Mouse (Mus musculus): ENCODE measurements around the gene Syngr4. TPM values are rescaled to one million over a fixed set of nuclear protein-coding genes. Genes with fewer than 3 reads are reported as not detected.
A peak's percentile ranks its signal among the peaks of the same experiment; 100 is the strongest.
"Not testable (repeated sequence)": the region's sequence is repeated elsewhere in the genome, so short reads cannot be mapped to it uniquely, and the experiment has no call there.

Gene Syngr4
- polyA plus RNA-seq (2015; fragmentation: Nextera tagmentation; extraction: Ambion mirVana): 0.91 and 1.4 TPM in 2 replicates

DNA sequence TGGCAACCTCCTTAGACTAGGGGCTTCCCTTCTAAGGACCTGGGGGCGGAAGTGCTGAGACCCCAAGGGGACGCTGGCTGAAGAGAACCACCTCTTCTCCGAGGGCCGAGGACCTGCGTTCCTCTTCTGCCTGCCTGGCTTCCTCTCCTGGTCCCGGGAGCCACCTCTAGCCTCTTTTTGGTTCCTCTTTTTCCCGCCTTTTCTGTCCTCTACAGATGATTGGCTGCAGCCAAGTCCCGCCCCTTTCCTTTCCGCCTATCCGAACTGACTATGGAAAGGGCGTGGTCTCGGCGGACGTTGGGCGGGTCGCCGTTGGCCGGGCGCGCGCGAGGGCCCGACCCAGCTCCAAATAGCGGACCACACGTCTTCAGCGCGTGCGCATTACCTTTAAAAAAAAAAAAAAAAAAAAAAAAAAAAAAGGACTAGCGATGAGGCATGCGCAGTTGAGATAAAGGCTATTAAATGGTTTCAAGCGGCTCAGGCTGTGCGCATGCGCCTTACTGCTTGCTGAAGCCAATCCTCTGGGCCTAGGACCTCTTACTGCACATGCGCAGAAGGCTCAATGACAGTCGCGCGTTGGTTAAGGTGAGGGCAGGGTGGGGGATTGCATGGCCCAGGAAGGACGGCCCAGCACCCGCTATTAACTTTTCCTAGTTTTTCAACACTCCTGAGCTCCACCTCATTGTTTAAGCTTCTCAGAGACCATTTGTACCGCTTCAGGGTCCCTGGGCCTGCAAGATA, at the start of gene Syngr4, which contains the start of gene Tmem143:
TSS of gene Syngr4 (minus strand) at position 198 of the 741 bp plus-strand sequence.
TSS of gene Tmem143 (plus strand) at position 425 of the 741 bp plus-strand sequence.
- ATAC-seq (replicated peaks; ENCODE audit: extremely low read depth, insufficient read depth, low FRiP score): peak; percentile 92
- Histone ChIP-seq H3K4me3 (ENCODE audit: low read length) (peak within 1 kb of the TSS; percentile 53), H3K9ac (ENCODE audit: low read length) (peak within 1 kb of the TSS; percentile 73), H3K4me2 (ENCODE audit: low read depth, low read length) (peak within 1 kb of the TSS; percentile 85), H3K27me3 (ENCODE audit: control insufficient read depth, insufficient read depth, low read length) (no peaks in the 10 kb centered on the region), H3K9me3 (replicated peaks; ENCODE audit: control insufficient read depth, low read length) (no peaks in the 10 kb centered on the region), H3K4me1 (ENCODE audit: control insufficient read depth, insufficient read depth, low read length) (peaks cover 5% of the 10 kb centered on the region; the same call in 1 of the 2 replicates), H3K36me3 (ENCODE audit: control insufficient read depth, insufficient read depth) (no peaks in the 10 kb centered on the region), H3K27ac (ENCODE audit: low read length) (peak within 1 kb of the TSS; percentile 79)
- WGBS: 1% methylated on average over 40 of the region's 40 CpGs

DNA sequence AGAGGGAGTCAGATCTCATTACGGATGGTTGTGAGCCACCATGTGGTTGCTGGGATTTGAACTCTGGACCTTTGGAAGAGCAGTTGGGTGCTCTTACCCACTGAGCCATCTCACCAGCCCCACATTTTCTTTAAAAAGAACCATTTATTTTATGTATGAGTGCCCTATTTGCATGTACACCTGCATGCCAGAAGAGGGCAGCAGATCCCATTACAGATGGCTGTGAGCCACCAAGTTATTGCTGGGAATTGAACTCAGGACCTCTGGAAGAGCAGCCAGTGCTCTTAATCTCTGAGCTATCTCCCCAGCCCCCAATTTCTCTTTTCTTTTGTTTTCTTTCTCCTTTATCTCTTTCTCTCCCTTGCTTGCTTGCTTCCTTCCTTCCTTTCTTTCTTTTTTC, 46.8 kb upstream of the Syngr4 start:
- ATAC-seq (replicated peaks; ENCODE audit: extremely low read depth, insufficient read depth, low FRiP score); H3K36me3 ChIP-seq (ENCODE audit: control insufficient read depth, insufficient read depth); H3K27ac ChIP-seq (ENCODE audit: low read length); H3K9me3 ChIP-seq (replicated peaks; ENCODE audit: control insufficient read depth, low read length); H3K27me3 ChIP-seq (ENCODE audit: control insufficient read depth, insufficient read depth, low read length); H3K4me2 ChIP-seq (ENCODE audit: low read depth, low read length); H3K4me3 ChIP-seq (ENCODE audit: low read length); H3K9ac ChIP-seq (ENCODE audit: low read length); H3K4me1 ChIP-seq (ENCODE audit: control insufficient read depth, insufficient read depth, low read length): not testable (repeated sequence)
- WGBS: 86% methylated on average over 1 of the region's 1 CpGs

DNA sequence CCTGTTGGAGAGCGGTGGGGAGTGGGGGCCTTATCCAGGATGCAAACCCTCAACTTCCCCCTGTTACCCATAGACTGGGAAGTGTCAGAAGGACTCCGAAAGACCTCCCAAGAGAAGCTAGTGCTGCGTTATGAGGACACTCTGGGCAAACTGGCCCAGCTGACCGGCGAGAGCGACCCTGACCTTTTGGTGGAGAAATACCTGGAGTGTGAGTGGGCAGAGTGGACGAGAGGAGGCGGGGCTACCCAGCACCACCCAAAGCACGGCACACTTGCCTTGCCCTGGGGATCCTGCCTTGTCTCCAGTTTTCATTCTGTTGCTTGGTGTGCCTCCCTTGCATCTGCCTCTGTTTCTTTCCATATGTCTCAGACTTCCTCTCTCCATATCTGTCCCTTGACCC, 45.5 kb upstream of the Syngr4 start:
- Histone ChIP-seq H3K27ac (ENCODE audit: low read length) (no peak overlapping the region), H3K4me3 (ENCODE audit: low read length) (no peak overlapping the region), H3K4me2 (ENCODE audit: low read depth, low read length) (no peak overlapping the region), H3K9ac (ENCODE audit: low read length) (no peak overlapping the region), H3K4me1 (ENCODE audit: control insufficient read depth, insufficient read depth, low read length) (no peaks in the 10 kb centered on the region), H3K9me3 (replicated peaks; ENCODE audit: control insufficient read depth, low read length) (no peaks in the 10 kb centered on the region), H3K36me3 (ENCODE audit: control insufficient read depth, insufficient read depth) (no peaks in the 10 kb centered on the region), H3K27me3 (ENCODE audit: control insufficient read depth, insufficient read depth, low read length) (no peaks in the 10 kb centered on the region)
- ATAC-seq (replicated peaks; ENCODE audit: extremely low read depth, insufficient read depth, low FRiP score): no peak
- 74% methylated on average over 9 of the region's 9 CpGs for WGBS

DNA sequence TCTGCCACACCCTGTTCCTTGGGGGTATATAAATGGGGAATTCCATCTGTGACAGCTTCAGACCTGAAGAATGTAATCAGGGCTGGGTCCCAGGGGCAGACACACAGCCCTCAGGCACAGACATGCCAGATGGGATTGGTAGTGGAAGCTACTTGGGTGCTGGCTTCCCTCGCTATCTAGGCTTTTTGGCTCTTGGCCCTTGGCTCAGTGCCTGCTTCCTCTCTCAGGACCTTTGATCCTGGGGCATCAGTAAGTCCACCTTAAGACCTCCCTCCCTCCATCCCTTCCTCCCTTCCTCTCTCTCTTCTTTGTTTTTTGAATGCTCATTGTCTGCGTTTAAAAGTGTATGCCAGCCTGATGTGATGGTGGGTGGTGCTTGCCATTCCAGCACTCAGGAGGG, 43.3 kb upstream of the Syngr4 start:
- Histone ChIP-seq H3K4me2 (ENCODE audit: low read depth, low read length) (no peak overlapping the region), H3K9me3 (replicated peaks; ENCODE audit: control insufficient read depth, low read length) (no peaks in the 10 kb centered on the region), H3K36me3 (ENCODE audit: control insufficient read depth, insufficient read depth) (no peaks in the 10 kb centered on the region), H3K27ac (ENCODE audit: low read length) (no peak overlapping the region), H3K4me1 (ENCODE audit: control insufficient read depth, insufficient read depth, low read length) (no peaks in the 10 kb centered on the region), H3K9ac (ENCODE audit: low read length) (no peak overlapping the region), H3K4me3 (ENCODE audit: low read length) (no peak overlapping the region), H3K27me3 (ENCODE audit: control insufficient read depth, insufficient read depth, low read length) (no peaks in the 10 kb centered on the region)
- WGBS: 28% methylated on average over 2 of the region's 2 CpGs
- no peak for ATAC-seq (replicated peaks; ENCODE audit: extremely low read depth, insufficient read depth, low FRiP score)

DNA sequence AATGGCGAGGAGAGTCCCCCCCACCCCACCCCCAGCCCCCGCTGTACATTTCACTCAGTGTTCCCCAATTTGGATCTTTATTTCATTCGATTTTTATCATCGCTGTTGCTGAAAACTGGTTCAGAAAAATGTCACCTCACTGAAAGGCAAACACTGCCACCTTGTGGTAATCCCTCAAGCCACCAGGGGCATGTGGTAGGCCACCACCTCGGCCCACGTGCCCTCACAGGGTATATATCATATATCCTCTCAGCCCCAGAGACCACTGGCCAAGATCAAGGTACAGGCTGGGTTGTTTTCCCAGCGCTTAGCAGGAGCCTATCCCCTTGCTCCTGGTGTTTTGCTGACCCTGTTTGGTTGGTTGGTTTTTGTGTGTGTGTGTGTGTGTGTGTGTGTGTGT, 38.6 kb upstream of the Syngr4 start:
- Histone ChIP-seq H3K27ac (ENCODE audit: low read length) (no peak overlapping the region), H3K4me2 (ENCODE audit: low read depth, low read length) (no peak overlapping the region), H3K27me3 (ENCODE audit: control insufficient read depth, insufficient read depth, low read length) (no peaks in the 10 kb centered on the region), H3K9ac (ENCODE audit: low read length) (no peak overlapping the region), H3K4me3 (ENCODE audit: low read length) (no peak overlapping the region), H3K4me1 (ENCODE audit: control insufficient read depth, insufficient read depth, low read length) (no peaks in the 10 kb centered on the region), H3K36me3 (ENCODE audit: control insufficient read depth, insufficient read depth) (no peaks in the 10 kb centered on the region; the same call in 1 of the 2 replicates), H3K9me3 (replicated peaks; ENCODE audit: control insufficient read depth, low read length) (peaks cover 12% of the 10 kb centered on the region)
- ATAC-seq (replicated peaks; ENCODE audit: extremely low read depth, insufficient read depth, low FRiP score): no peak
- WGBS: 30% methylated on average over 7 of the region's 7 CpGs

DNA sequence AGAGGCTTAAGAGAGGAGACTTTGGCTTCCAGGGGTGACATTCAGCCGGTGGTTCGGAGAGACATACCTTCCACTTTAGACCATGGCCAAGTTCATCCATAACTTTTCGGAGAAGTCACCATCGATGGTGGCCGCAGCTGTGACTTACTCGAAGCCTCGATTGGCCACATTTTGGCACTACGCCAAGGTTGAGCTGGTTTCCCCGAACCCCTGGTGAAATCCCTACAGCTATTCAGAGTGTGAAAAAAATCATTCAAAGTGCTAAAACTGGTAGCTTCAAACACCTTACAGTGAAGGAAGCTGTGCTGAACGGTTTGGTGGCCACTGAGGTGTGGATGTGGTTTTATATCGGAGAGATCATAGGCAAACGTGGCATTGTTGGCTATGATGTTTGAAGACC, 37.3 kb upstream of the Syngr4 start:
- not testable (repeated sequence) for H3K4me2 ChIP-seq (ENCODE audit: low read depth, low read length); H3K4me3 ChIP-seq (ENCODE audit: low read length); H3K27me3 ChIP-seq (ENCODE audit: control insufficient read depth, insufficient read depth, low read length); ATAC-seq (replicated peaks; ENCODE audit: extremely low read depth, insufficient read depth, low FRiP score); H3K27ac ChIP-seq (ENCODE audit: low read length); H3K4me1 ChIP-seq (ENCODE audit: control insufficient read depth, insufficient read depth, low read length); H3K36me3 ChIP-seq (ENCODE audit: control insufficient read depth, insufficient read depth); H3K9ac ChIP-seq (ENCODE audit: low read length)
- 87% methylated on average over 12 of the region's 12 CpGs for WGBS
- H3K9me3 ChIP-seq (replicated peaks; ENCODE audit: control insufficient read depth, low read length): peaks cover 12% of the 10 kb centered on the region

DNA sequence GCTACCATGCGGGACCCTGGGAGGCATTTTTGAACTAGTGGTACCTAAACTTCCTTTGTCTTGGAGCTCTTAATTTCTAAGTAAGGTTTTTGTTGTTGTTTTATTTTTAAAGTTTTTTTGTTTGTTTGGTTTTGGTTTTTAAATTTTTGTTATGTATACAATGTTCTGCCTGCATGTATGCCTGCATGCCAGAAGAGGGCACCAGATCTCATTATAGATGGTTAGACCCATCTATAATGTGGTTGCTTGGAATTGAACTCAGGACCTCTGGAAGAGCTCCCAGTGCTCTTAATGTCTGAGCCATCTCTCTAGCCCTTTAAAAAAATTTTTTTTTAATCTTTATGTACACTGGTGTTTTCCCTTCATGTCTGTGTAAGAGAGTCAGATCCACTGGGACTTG, 33.2 kb upstream of the Syngr4 start:
- H3K27me3 ChIP-seq (ENCODE audit: control insufficient read depth, insufficient read depth, low read length): peaks cover 9% of the 10 kb centered on the region
- ATAC-seq (replicated peaks; ENCODE audit: extremely low read depth, insufficient read depth, low FRiP score): no peak
- H3K4me2 ChIP-seq (ENCODE audit: low read depth, low read length): no peak overlapping the region
- no peak overlapping the region for H3K27ac ChIP-seq (ENCODE audit: low read length)
- H3K36me3 ChIP-seq (ENCODE audit: control insufficient read depth, insufficient read depth): no peaks in the 10 kb centered on the region; the same call in 1 of the 2 replicates
- H3K4me3 ChIP-seq (ENCODE audit: low read length): no peak overlapping the region
- 81% methylated on average over 1 of the region's 1 CpGs for WGBS
- peaks cover 18% of the 10 kb centered on the region for H3K9me3 ChIP-seq (replicated peaks; ENCODE audit: control insufficient read depth, low read length)
- no peaks in the 10 kb centered on the region for H3K4me1 ChIP-seq (ENCODE audit: control insufficient read depth, insufficient read depth, low read length)
- no peak overlapping the region for H3K9ac ChIP-seq (ENCODE audit: low read length)

DNA sequence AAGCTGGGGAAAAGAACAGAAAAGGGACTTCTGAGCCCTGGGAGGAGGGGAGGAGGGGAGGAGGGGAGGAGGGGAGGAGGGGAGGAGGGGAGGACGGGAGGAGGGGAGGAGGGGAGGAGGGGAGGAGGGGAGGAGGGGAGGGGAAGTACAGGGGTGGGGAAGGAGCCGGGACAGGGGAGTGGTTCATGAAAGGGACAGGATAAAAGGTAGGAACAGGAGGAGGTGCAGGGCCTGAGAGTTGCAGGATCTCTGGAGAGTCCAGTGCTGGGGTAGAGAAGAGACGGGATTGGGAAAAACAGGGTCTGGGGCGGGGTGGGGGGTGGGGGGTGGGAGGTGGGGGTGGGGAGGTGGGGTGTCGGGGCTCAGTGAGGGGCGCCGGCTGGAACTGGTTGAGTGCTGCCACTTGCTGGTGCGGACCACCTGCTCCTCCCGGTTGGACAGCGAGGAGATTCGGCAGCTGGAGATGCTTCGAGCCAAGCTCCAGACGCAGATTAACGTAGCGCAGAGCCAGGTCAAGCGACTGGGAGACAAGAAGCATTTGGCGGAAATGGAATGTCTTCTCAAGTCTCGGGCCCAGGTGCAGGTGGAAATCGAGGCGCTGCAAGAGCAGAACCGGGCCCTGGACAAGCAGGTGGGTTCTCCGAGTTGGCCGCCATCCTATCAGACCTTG, 32.2 kb upstream of the Syngr4 start:
- Histone ChIP-seq H3K4me1 (ENCODE audit: control insufficient read depth, insufficient read depth, low read length) (no peaks in the 10 kb centered on the region), H3K9ac (ENCODE audit: low read length) (no peak overlapping the region), H3K27ac (ENCODE audit: low read length) (no peak overlapping the region), H3K36me3 (ENCODE audit: control insufficient read depth, insufficient read depth) (no peaks in the 10 kb centered on the region; the same call in 1 of the 2 replicates), H3K27me3 (ENCODE audit: control insufficient read depth, insufficient read depth, low read length) (peaks cover 9% of the 10 kb centered on the region), H3K4me3 (ENCODE audit: low read length) (no peak overlapping the region), H3K4me2 (ENCODE audit: low read depth, low read length) (no peak overlapping the region), H3K9me3 (replicated peaks; ENCODE audit: control insufficient read depth, low read length) (peaks cover 18% of the 10 kb centered on the region)
- 24% methylated on average over 20 of the region's 23 CpGs for WGBS
- ATAC-seq (replicated peaks; ENCODE audit: extremely low read depth, insufficient read depth, low FRiP score): no peak

DNA sequence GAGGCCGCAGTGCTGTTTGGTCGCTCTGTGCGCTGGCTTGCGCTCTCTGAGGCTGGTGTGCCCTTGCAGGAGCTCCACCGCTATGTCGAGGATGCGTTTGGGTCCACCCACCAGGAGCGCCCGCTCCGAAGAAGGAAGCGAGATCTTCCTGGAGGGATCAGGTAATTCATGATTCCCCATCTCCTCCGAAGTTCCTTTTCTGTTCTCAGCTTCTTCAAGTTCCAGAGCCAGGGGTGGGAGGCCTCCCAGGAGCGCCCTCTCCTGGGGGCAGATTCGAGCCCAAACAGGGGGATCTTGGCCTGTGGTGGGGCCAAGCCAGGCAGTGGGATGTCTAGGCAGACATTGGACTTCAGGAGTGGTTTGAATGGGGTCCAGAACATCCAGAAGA, 27.9 kb upstream of the Syngr4 start:
- 18% methylated on average over 14 of the region's 14 CpGs for WGBS
- no peaks in the 10 kb centered on the region for H3K36me3 ChIP-seq (ENCODE audit: control insufficient read depth, insufficient read depth)
- H3K4me3 ChIP-seq (ENCODE audit: low read length): peak overlapping the region; percentile 63
- peak overlapping the region; percentile 83 for H3K4me2 ChIP-seq (ENCODE audit: low read depth, low read length)
- no peak for ATAC-seq (replicated peaks; ENCODE audit: extremely low read depth, insufficient read depth, low FRiP score)
- peaks cover 9% of the 10 kb centered on the region for H3K27me3 ChIP-seq (ENCODE audit: control insufficient read depth, insufficient read depth, low read length)
- H3K27ac ChIP-seq (ENCODE audit: low read length): peak overlapping the region; percentile 95
- peaks cover 8% of the 10 kb centered on the region for H3K4me1 ChIP-seq (ENCODE audit: control insufficient read depth, insufficient read depth, low read length)
- H3K9me3 ChIP-seq (replicated peaks; ENCODE audit: control insufficient read depth, low read length): peaks cover 6% of the 10 kb centered on the region; the same call in 1 of the 2 replicates
- peak overlapping the region; percentile 67 for H3K9ac ChIP-seq (ENCODE audit: low read length)
